Mouse (Mus musculus): ENCODE results near the gene Olfr601. TPM values are rescaled to one million over a fixed set of nuclear protein-coding genes. Genes with fewer than 3 reads are reported as not detected.
"Not testable (repeated sequence)": the region's sequence is repeated elsewhere in the genome, so short reads cannot be mapped to it uniquely, and the experiment has no call there.

Olfr601 gene
- not detected in 2 replicates for polyA plus RNA-seq (2015; fragmentation: Nextera tagmentation; extraction: Ambion mirVana)

DNA sequence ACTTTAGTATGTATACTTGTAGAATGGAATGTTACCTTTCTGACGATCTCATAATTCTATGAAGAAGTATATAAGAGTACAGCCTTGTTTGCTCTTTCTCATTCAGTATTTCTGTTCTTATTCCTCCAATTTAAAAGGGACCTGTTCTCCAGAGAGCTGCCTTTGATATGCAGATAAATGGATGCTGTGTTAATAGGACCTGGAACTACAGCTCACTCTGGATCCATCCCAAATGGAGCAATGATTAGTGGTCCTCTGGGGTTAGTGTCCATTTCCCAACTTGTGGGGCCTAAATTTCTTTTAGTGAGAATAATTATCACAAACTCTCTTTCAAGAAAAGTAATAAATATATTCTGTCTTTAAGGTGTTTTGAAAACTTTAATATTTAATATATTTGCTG, at the start of gene Olfr601:
Olfr601 (minus strand) TSS at position 101 of the 400 bp plus-strand sequence.
- H3K4me2 ChIP-seq, result no peak within 1 kb of the TSS
- H3K9ac ChIP-seq, result no peak within 1 kb of the TSS
- 95% methylated on average over 1 of the region's 1 CpGs for whole genome bisulfite sequencing
- no peak within 1 kb of the TSS for H3K4me3 ChIP-seq
- no peak for ATAC-seq (replicated peaks)
- H3K27me3 ChIP-seq (replicated peaks), result no peaks in the 10 kb centered on the region
- no peaks in the 10 kb centered on the region for H3K4me1 ChIP-seq
- no peaks in the 10 kb centered on the region for H3K36me3 ChIP-seq (replicated peaks)
- H3K27ac ChIP-seq, result no peak within 1 kb of the TSS
- H3K9me3 ChIP-seq, result no peaks in the 10 kb centered on the region

GRCm38 (mm10) chr7:103406521-103407055, 44.1 kb upstream of the Olfr601 start:
- H3K27me3 ChIP-seq (replicated peaks); ATAC-seq (replicated peaks); H3K9ac ChIP-seq; H3K9me3 ChIP-seq; H3K4me3 ChIP-seq; H3K36me3 ChIP-seq (replicated peaks); H3K4me1 ChIP-seq; H3K4me2 ChIP-seq; H3K27ac ChIP-seq: not testable (repeated sequence)
- WGBS, result 76% methylated on average over 3 of the region's 3 CpGs

- no peak overlapping the region for H3K27ac ChIP-seq
- H3K4me3 ChIP-seq, result no peak overlapping the region
- no peaks in the 10 kb centered on the region for H3K27me3 ChIP-seq (replicated peaks)
- no peak overlapping the region for H3K4me2 ChIP-seq
- H3K4me1 ChIP-seq, result no peaks in the 10 kb centered on the region
- H3K9ac ChIP-seq, result no peak overlapping the region
- no peak for ATAC-seq (replicated peaks)
- H3K9me3 ChIP-seq, result no peaks in the 10 kb centered on the region
- H3K36me3 ChIP-seq (replicated peaks), result no peaks in the 10 kb centered on the region
- WGBS, result 0% methylated on average over 1 of the region's 1 CpGs
Measured at GRCm38 (mm10) chr7:103398981-103399380, 36.5 kb upstream of the Olfr601 start.

GRCm38 (mm10) chr7:103397758-103398157, 35.3 kb upstream of the Olfr601 start:
- H3K4me2 ChIP-seq, result no peak overlapping the region

GRCm38 (mm10) chr7:103386077-103386476, 23.6 kb upstream of the Olfr601 start, which contains the start of gene Olfr603:
Gene Olfr603 (minus strand): TSS chr7:103386177.
- no peak for ATAC-seq (replicated peaks)
- H3K9ac ChIP-seq, result no peak within 1 kb of the TSS
- H3K9me3 ChIP-seq, result no peaks in the 10 kb centered on the region
- H3K36me3 ChIP-seq (replicated peaks), result no peaks in the 10 kb centered on the region
- no peak within 1 kb of the TSS for H3K4me3 ChIP-seq
- H3K4me2 ChIP-seq, result no peak within 1 kb of the TSS
- H3K27me3 ChIP-seq (replicated peaks), result no peaks in the 10 kb centered on the region
- no peaks in the 10 kb centered on the region for H3K4me1 ChIP-seq
- H3K27ac ChIP-seq, result no peak within 1 kb of the TSS

More at GRCm38 (mm10) chr7:103397758-103398157, 35.3 kb upstream of the Olfr601 start:
- H3K4me1 ChIP-seq, result no peaks in the 10 kb centered on the region
- no peaks in the 10 kb centered on the region for H3K27me3 ChIP-seq (replicated peaks)
- H3K27ac ChIP-seq, result no peak overlapping the region
- no peaks in the 10 kb centered on the region for H3K9me3 ChIP-seq
- ATAC-seq (replicated peaks), result no peak
- no peak overlapping the region for H3K9ac ChIP-seq
- H3K36me3 ChIP-seq (replicated peaks), result no peaks in the 10 kb centered on the region
- no peak overlapping the region for H3K4me3 ChIP-seq

DNA sequence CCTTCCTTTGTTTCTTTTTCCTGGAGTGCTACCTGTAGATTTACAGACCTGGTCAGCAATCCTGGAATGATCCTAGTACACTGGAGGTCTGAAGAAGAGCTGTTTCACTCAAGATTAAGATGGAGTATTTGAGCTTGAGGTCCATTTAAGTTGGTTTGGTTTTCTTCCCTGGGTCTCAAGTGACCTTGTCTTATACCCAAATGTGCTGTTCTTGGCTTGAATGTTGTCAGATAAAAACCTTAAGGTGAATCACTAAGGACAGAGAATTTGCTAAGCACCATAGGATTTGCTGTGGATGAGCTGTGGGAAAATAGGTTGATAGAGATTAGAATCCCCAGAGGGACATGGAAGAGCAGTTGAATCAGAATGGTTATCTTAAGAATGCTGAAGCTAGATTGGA, 12.9 kb downstream of the Olfr601 start, which contains the start of gene Olfr600:
Olfr600 (minus strand) TSS at position 101 of the 400 bp plus-strand sequence.
- Histone ChIP-seq H3K4me1 (no peaks in the 10 kb centered on the region), H3K4me2 (no peak within 1 kb of the TSS), H3K4me3 (no peak within 1 kb of the TSS), H3K27ac (no peak within 1 kb of the TSS), H3K9ac (no peak within 1 kb of the TSS), H3K9me3 (no peaks in the 10 kb centered on the region), H3K36me3 (replicated peaks) (no peaks in the 10 kb centered on the region), H3K27me3 (replicated peaks) (no peaks in the 10 kb centered on the region)
- ATAC-seq (replicated peaks), result no peak

DNA sequence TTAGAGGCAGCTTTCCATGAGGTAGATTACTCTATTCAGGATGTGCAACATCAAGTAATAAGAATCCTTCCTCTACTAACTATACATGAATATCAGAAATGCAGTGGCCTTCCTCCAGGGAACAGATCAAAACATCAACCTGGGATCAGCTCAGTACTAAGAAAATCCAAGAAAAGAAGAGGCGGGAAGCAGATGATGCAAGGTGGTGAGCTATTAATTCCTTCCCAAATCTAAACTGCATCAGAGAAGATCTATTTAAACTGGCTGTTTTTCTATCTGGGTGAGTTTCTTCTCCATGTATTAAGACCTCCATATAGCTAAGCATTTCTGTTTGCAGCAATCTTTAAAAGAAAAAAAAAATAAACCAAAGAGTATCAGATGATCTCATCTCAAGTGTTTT, 26.8 kb downstream of the Olfr601 start, which contains the start of gene Olfr599:
Olfr599 (plus strand) TSS at position 301 of the 400 bp plus-strand sequence.
- 83% methylated on average over 1 of the region's 1 CpGs for WGBS
- H3K36me3 ChIP-seq (replicated peaks), result no peaks in the 10 kb centered on the region
- ATAC-seq (replicated peaks), result no peak

GRCm38 (mm10) chr7:103323268-103323667, 39.2 kb downstream of the Olfr601 start, which contains the start of gene Olfr598:
Gene Olfr598 (plus strand): TSS chr7:103323568.
- Histone ChIP-seq H3K36me3 (replicated peaks) (no peaks in the 10 kb centered on the region), H3K9ac (no peak within 1 kb of the TSS), H3K4me2 (no peak within 1 kb of the TSS), H3K4me3 (no peak within 1 kb of the TSS), H3K27ac (no peak within 1 kb of the TSS), H3K27me3 (replicated peaks) (no peaks in the 10 kb centered on the region), H3K4me1 (no peaks in the 10 kb centered on the region), H3K9me3 (no peaks in the 10 kb centered on the region)
- ATAC-seq (replicated peaks), result no peak

More for the DNA sequence above, 26.8 kb downstream of the Olfr601 start, which contains the start of gene Olfr599:
- Histone ChIP-seq H3K27ac (no peak within 1 kb of the TSS), H3K9ac (no peak within 1 kb of the TSS), H3K4me3 (no peak within 1 kb of the TSS), H3K4me2 (no peak within 1 kb of the TSS), H3K27me3 (replicated peaks) (no peaks in the 10 kb centered on the region), H3K9me3 (no peaks in the 10 kb centered on the region), H3K4me1 (no peaks in the 10 kb centered on the region)

GRCm38 (mm10) chr7:103316015-103316414, 46.4 kb downstream of the Olfr601 start, which contains the start of gene Olfr597:
Gene Olfr597 (plus strand): TSS chr7:103316315.
- H3K36me3 ChIP-seq (replicated peaks); H3K4me1 ChIP-seq; H3K4me3 ChIP-seq; H3K27me3 ChIP-seq (replicated peaks); H3K27ac ChIP-seq; H3K9ac ChIP-seq; H3K4me2 ChIP-seq; H3K9me3 ChIP-seq; ATAC-seq (replicated peaks): not testable (repeated sequence)
- 91% methylated on average over 2 of the region's 2 CpGs for WGBS

Other genes with a start within 250 kb of the Olfr601 start
- not detected in 2 replicates for gene Olfr586, start 237.0 kb downstream of the Olfr601 start, polyA plus RNA-seq (2015; fragmentation: Nextera tagmentation; extraction: Ambion mirVana)
- not detected in 2 replicates for gene Olfr588-ps1, start 221.8 kb downstream of the Olfr601 start, polyA plus RNA-seq (2015; fragmentation: Nextera tagmentation; extraction: Ambion mirVana)
- gene Olfr589, start 206.3 kb downstream of the Olfr601 start, polyA plus RNA-seq (2015; fragmentation: Nextera tagmentation; extraction: Ambion mirVana), result not detected in 2 replicates
- not detected in 2 replicates for gene Olfr591, start 184.3 kb downstream of the Olfr601 start, polyA plus RNA-seq (2015; fragmentation: Nextera tagmentation; extraction: Ambion mirVana)
- not detected in 2 replicates for gene Olfr592, start 177.9 kb downstream of the Olfr601 start, polyA plus RNA-seq (2015; fragmentation: Nextera tagmentation; extraction: Ambion mirVana)
- not detected in 2 replicates for gene Olfr593, start 150.8 kb downstream of the Olfr601 start, polyA plus RNA-seq (2015; fragmentation: Nextera tagmentation; extraction: Ambion mirVana)
- gene Olfr594, start 145.7 kb downstream of the Olfr601 start, polyA plus RNA-seq (2015; fragmentation: Nextera tagmentation; extraction: Ambion mirVana), result not detected in 2 replicates
- gene Usp17ld, start 110.2 kb downstream of the Olfr601 start, polyA plus RNA-seq (2015; fragmentation: Nextera tagmentation; extraction: Ambion mirVana), result not detected in 2 replicates
- gene Olfr596, start 57.0 kb downstream of the Olfr601 start, polyA plus RNA-seq (2015; fragmentation: Nextera tagmentation; extraction: Ambion mirVana), result not detected in 2 replicates
- gene Olfr597, start 46.3 kb downstream of the Olfr601 start, polyA plus RNA-seq (2015; fragmentation: Nextera tagmentation; extraction: Ambion mirVana), result not detected in 2 replicates
- gene Olfr598, start 39.1 kb downstream of the Olfr601 start, polyA plus RNA-seq (2015; fragmentation: Nextera tagmentation; extraction: Ambion mirVana), result not detected in 2 replicates
- not detected in 2 replicates for gene Olfr599, start 26.7 kb downstream of the Olfr601 start, polyA plus RNA-seq (2015; fragmentation: Nextera tagmentation; extraction: Ambion mirVana)
- gene Olfr600, start 13.0 kb downstream of the Olfr601 start, polyA plus RNA-seq (2015; fragmentation: Nextera tagmentation; extraction: Ambion mirVana), result not detected in 2 replicates
- gene Olfr603, start 23.5 kb upstream of the Olfr601 start, polyA plus RNA-seq (2015; fragmentation: Nextera tagmentation; extraction: Ambion mirVana), result not detected in 2 replicates
- gene Usp17lc, start 52.4 kb upstream of the Olfr601 start, polyA plus RNA-seq (2015; fragmentation: Nextera tagmentation; extraction: Ambion mirVana), result not detected in 2 replicates
- gene Olfr605, start 82.8 kb upstream of the Olfr601 start, polyA plus RNA-seq (2015; fragmentation: Nextera tagmentation; extraction: Ambion mirVana), result not detected in 2 replicates
- gene Olfr606, start 86.4 kb upstream of the Olfr601 start, polyA plus RNA-seq (2015; fragmentation: Nextera tagmentation; extraction: Ambion mirVana), result not detected in 2 replicates
- gene Olfr607, start 101.5 kb upstream of the Olfr601 start, polyA plus RNA-seq (2015; fragmentation: Nextera tagmentation; extraction: Ambion mirVana), result not detected in 2 replicates
- not detected in 2 replicates for gene Olfr608, start 107.2 kb upstream of the Olfr601 start, polyA plus RNA-seq (2015; fragmentation: Nextera tagmentation; extraction: Ambion mirVana)
- gene Olfr609, start 135.4 kb upstream of the Olfr601 start, polyA plus RNA-seq (2015; fragmentation: Nextera tagmentation; extraction: Ambion mirVana), result not detected in 2 replicates
- not detected in 2 replicates for gene Olfr610, start 149.5 kb upstream of the Olfr601 start, polyA plus RNA-seq (2015; fragmentation: Nextera tagmentation; extraction: Ambion mirVana)
- gene Olfr611, start 158.2 kb upstream of the Olfr601 start, polyA plus RNA-seq (2015; fragmentation: Nextera tagmentation; extraction: Ambion mirVana), result not detected in 2 replicates
- gene Olfr612, start 180.1 kb upstream of the Olfr601 start, polyA plus RNA-seq (2015; fragmentation: Nextera tagmentation; extraction: Ambion mirVana), result not detected in 2 replicates
- not detected in 2 replicates for gene Olfr613, start 185.4 kb upstream of the Olfr601 start, polyA plus RNA-seq (2015; fragmentation: Nextera tagmentation; extraction: Ambion mirVana)
- gene Olfr615, start 193.4 kb upstream of the Olfr601 start, polyA plus RNA-seq (2015; fragmentation: Nextera tagmentation; extraction: Ambion mirVana), result not detected in 2 replicates
- gene Olfr616, start 206.5 kb upstream of the Olfr601 start, polyA plus RNA-seq (2015; fragmentation: Nextera tagmentation; extraction: Ambion mirVana), result not detected in 2 replicates
- gene Olfr617, start 210.4 kb upstream of the Olfr601 start, polyA plus RNA-seq (2015; fragmentation: Nextera tagmentation; extraction: Ambion mirVana), result not detected in 2 replicates
- gene Olfr618, start 227.4 kb upstream of the Olfr601 start, polyA plus RNA-seq (2015; fragmentation: Nextera tagmentation; extraction: Ambion mirVana), result 0.18 TPM in 1 of 2 replicates, not detected in the other
- not detected in 2 replicates for gene Olfr619, start 237.9 kb upstream of the Olfr601 start, polyA plus RNA-seq (2015; fragmentation: Nextera tagmentation; extraction: Ambion mirVana)
- gene Olfr620, start 249.9 kb upstream of the Olfr601 start, polyA plus RNA-seq (2015; fragmentation: Nextera tagmentation; extraction: Ambion mirVana), result not detected in 2 replicates